Mouse (Mus musculus): ENCODE data around the gene Dapk3.

- TF ChIP-seq CTCF (IDR thresholded peaks at IDR 0.05; ENCODE audit: insufficient read depth, low read depth, low read length) (no peak), POLR2A (IDR thresholded peaks at IDR 0.05; ENCODE audit: insufficient read depth, low read depth, low read length) (no peak)
Measured at GRCm38 (mm10) chr10:81178927-81179326, 3.9 kb upstream of the Dapk3 start.

Measured in olfactory bulb, adult 2 months (tissue).